Mouse (Mus musculus): ENCODE data around the gene Nckap5. TPM values are rescaled to one million over a fixed set of nuclear protein-coding genes. Genes with fewer than 3 reads are reported as not detected.

Gene Nckap5
- polyA plus RNA-seq, 1 experiment from 2014 or later, result 17.8 TPM

- Histone ChIP-seq H3K27me3 (peaks cover 34% of the 10 kb centered on the region), H3K27ac (replicated peaks) (no peak overlapping the region), H3K9me3 (no peaks in the 10 kb centered on the region), H3K4me2 (replicated peaks) (no peak overlapping the region), H3K4me3 (no peak overlapping the region), H3K4me1 (peaks cover 11% of the 10 kb centered on the region), H3K9ac (replicated peaks) (no peak overlapping the region), H3K36me3 (no peaks in the 10 kb centered on the region)
- 94% methylated on average over 2 of the region's 2 CpGs for WGBS
- ATAC-seq (ENCODE audit: low FRiP score, low read depth), result no peak
Measured at GRCm38 (mm10) chr1:126763192-126763591, 67.4 kb downstream of the Nckap5 start.

GRCm38 (mm10) chr1:126760386-126760785, 70.2 kb downstream of the Nckap5 start:
- Histone ChIP-seq H3K36me3 (no peaks in the 10 kb centered on the region), H3K9me3 (no peaks in the 10 kb centered on the region), H3K4me1 (peaks cover under 1% of the 10 kb centered on the region), H3K27ac (replicated peaks) (no peak overlapping the region), H3K4me2 (replicated peaks) (no peak overlapping the region), H3K4me3 (no peak overlapping the region), H3K9ac (replicated peaks) (no peak overlapping the region), H3K27me3 (peaks cover 34% of the 10 kb centered on the region)
- no peak for ATAC-seq (ENCODE audit: low FRiP score, low read depth)
- WGBS, result 38% methylated on average over 2 of the region's 2 CpGs

GRCm38 (mm10) chr1:126755682-126756081, 74.9 kb downstream of the Nckap5 start:
- Histone ChIP-seq H3K4me2 (replicated peaks) (no peak overlapping the region), H3K36me3 (no peaks in the 10 kb centered on the region), H3K27me3 (0 out of 2 replicates have a peak, but pooled peaks cover 7% of the 10 kb centered on the region), H3K9me3 (no peaks in the 10 kb centered on the region), H3K9ac (replicated peaks) (no peak overlapping the region), H3K27ac (replicated peaks) (no peak overlapping the region), H3K4me1 (peaks cover 20% of the 10 kb centered on the region; the same call in 1 of the 2 replicates), H3K4me3 (no peak overlapping the region)
- no peak for ATAC-seq (ENCODE audit: low FRiP score, low read depth)
- WGBS, result 82% methylated on average over 5 of the region's 5 CpGs

GRCm38 (mm10) chr1:126753611-126754010, 77.0 kb downstream of the Nckap5 start:
- Histone ChIP-seq H3K9me3 (no peaks in the 10 kb centered on the region), H3K4me3 (no peak overlapping the region), H3K27me3 (no peaks in the 10 kb centered on the region), H3K36me3 (no peaks in the 10 kb centered on the region), H3K27ac (replicated peaks) (no peak overlapping the region), H3K9ac (replicated peaks) (no peak overlapping the region), H3K4me1 (peaks cover 20% of the 10 kb centered on the region; the same call in 1 of the 2 replicates), H3K4me2 (replicated peaks) (no peak overlapping the region)
- ATAC-seq (ENCODE audit: low FRiP score, low read depth), result no peak

GRCm38 (mm10) chr1:126752247-126753037, 78.2 kb downstream of the Nckap5 start:
- Histone ChIP-seq H3K9ac (replicated peaks) (no peak overlapping the region), H3K27me3 (no peaks in the 10 kb centered on the region), H3K4me3 (no peak overlapping the region), H3K9me3 (no peaks in the 10 kb centered on the region), H3K4me1 (peaks cover 20% of the 10 kb centered on the region; the same call in 1 of the 2 replicates), H3K36me3 (no peaks in the 10 kb centered on the region), H3K27ac (replicated peaks) (no peak overlapping the region), H3K4me2 (replicated peaks) (no peak overlapping the region)
- peak; percentile 48; the same call in 1 of the 2 replicates for ATAC-seq (ENCODE audit: low FRiP score, low read depth)
- WGBS, result 80% methylated on average over 13 of the region's 13 CpGs

GRCm38 (mm10) chr1:126751137-126751536, 79.5 kb downstream of the Nckap5 start:
- Histone ChIP-seq H3K27me3 (peaks cover 6% of the 10 kb centered on the region; the same call in 1 of the 2 replicates), H3K9ac (replicated peaks) (no peak overlapping the region), H3K9me3 (no peaks in the 10 kb centered on the region), H3K4me1 (peaks cover 20% of the 10 kb centered on the region; the same call in 1 of the 2 replicates), H3K4me2 (replicated peaks) (no peak overlapping the region), H3K27ac (replicated peaks) (no peak overlapping the region), H3K36me3 (no peaks in the 10 kb centered on the region), H3K4me3 (no peak overlapping the region)
- ATAC-seq (ENCODE audit: low FRiP score, low read depth), result no peak
- WGBS, result 42% methylated on average over 6 of the region's 6 CpGs

- ATAC-seq (ENCODE audit: low FRiP score, low read depth), result no peak
- 0 out of 2 replicates have a peak overlapping the region, but pooled peaks have one; percentile 3 for H3K27ac ChIP-seq (replicated peaks)
- 97% methylated on average over 3 of the region's 3 CpGs for WGBS
Measured at GRCm38 (mm10) chr1:126750156-126750555, 80.4 kb downstream of the Nckap5 start.

GRCm38 (mm10) chr1:126747914-126748313, 82.7 kb downstream of the Nckap5 start:
- no peak overlapping the region for H3K27ac ChIP-seq (replicated peaks)
- H3K4me3 ChIP-seq, result no peak overlapping the region
- H3K4me1 ChIP-seq, result peaks cover 27% of the 10 kb centered on the region
- H3K36me3 ChIP-seq, result no peaks in the 10 kb centered on the region
- peaks cover 6% of the 10 kb centered on the region; the same call in 1 of the 2 replicates for H3K27me3 ChIP-seq
- ATAC-seq (ENCODE audit: low FRiP score, low read depth), result no peak
- H3K9ac ChIP-seq (replicated peaks), result no peak overlapping the region
- no peak overlapping the region for H3K4me2 ChIP-seq (replicated peaks)
- H3K9me3 ChIP-seq, result no peaks in the 10 kb centered on the region
- 82% methylated on average over 4 of the region's 4 CpGs for WGBS

More at GRCm38 (mm10) chr1:126750156-126750555, 80.4 kb downstream of the Nckap5 start:
- Histone ChIP-seq H3K4me3 (no peak overlapping the region), H3K9me3 (no peaks in the 10 kb centered on the region), H3K27me3 (peaks cover 6% of the 10 kb centered on the region; the same call in 1 of the 2 replicates), H3K4me1 (peaks cover 29% of the 10 kb centered on the region), H3K4me2 (replicated peaks) (no peak overlapping the region), H3K9ac (replicated peaks) (no peak overlapping the region), H3K36me3 (no peaks in the 10 kb centered on the region)

- H3K36me3 ChIP-seq, result no peaks in the 10 kb centered on the region
- peak overlapping the region; percentile 72 for H3K27ac ChIP-seq (replicated peaks)
- no peak overlapping the region for H3K4me2 ChIP-seq (replicated peaks)
- H3K4me3 ChIP-seq, result no peak overlapping the region
- ATAC-seq (ENCODE audit: low FRiP score, low read depth), result peak; percentile 67
- H3K9me3 ChIP-seq, result no peaks in the 10 kb centered on the region
- peaks cover 6% of the 10 kb centered on the region; the same call in 1 of the 2 replicates for H3K27me3 ChIP-seq
- no peak overlapping the region for H3K9ac ChIP-seq (replicated peaks)
- WGBS, result 14% methylated on average over 4 of the region's 4 CpGs
- peaks cover 13% of the 10 kb centered on the region for H3K4me1 ChIP-seq
Measured at GRCm38 (mm10) chr1:126745482-126746136, 85.0 kb downstream of the Nckap5 start.

- H3K9ac ChIP-seq (replicated peaks), result no peak overlapping the region
- peak; percentile 39; the same call in 1 of the 2 replicates for ATAC-seq (ENCODE audit: low FRiP score, low read depth)
- no peak overlapping the region for H3K4me2 ChIP-seq (replicated peaks)
- H3K9me3 ChIP-seq, result no peaks in the 10 kb centered on the region
- H3K4me1 ChIP-seq, result peaks cover 13% of the 10 kb centered on the region
- WGBS, result 45% methylated on average over 14 of the region's 14 CpGs
- H3K36me3 ChIP-seq, result no peaks in the 10 kb centered on the region
- H3K27ac ChIP-seq (replicated peaks), result peak overlapping the region; percentile 72; the same call in 1 of the 2 replicates
- no peak overlapping the region for H3K4me3 ChIP-seq
- H3K27me3 ChIP-seq, result peaks cover 6% of the 10 kb centered on the region; the same call in 1 of the 2 replicates
Measured at GRCm38 (mm10) chr1:126744631-126745305, 85.8 kb downstream of the Nckap5 start.

- Histone ChIP-seq H3K9me3 (no peaks in the 10 kb centered on the region), H3K4me3 (peak overlapping the region; percentile 47), H3K27me3 (peaks cover 11% of the 10 kb centered on the region; the same call in 1 of the 2 replicates), H3K4me1 (peaks cover 37% of the 10 kb centered on the region), H3K4me2 (replicated peaks) (peak overlapping the region; percentile 65), H3K9ac (replicated peaks) (peak overlapping the region; percentile 59), H3K36me3 (no peaks in the 10 kb centered on the region), H3K27ac (replicated peaks) (peak overlapping the region; percentile 58; the same call in 1 of the 2 replicates)
- ATAC-seq (ENCODE audit: low FRiP score, low read depth), result peak; percentile 65
- 2% methylated on average over 12 of the region's 12 CpGs for WGBS
Measured at GRCm38 (mm10) chr1:126738291-126738640, 92.3 kb downstream of the Nckap5 start.
